Mouse (Mus musculus) spleen, postnatal 4 days (tissue): ENCODE measurements at regions not wholly inside any gene's neighbourhood (a gene's known extent, or its start where the extent isn't known, plus 50 kb on each side); places are given as distances from the start of the nearest gene placed in this dataset.

Experiments used
- DNase-seq, 2 experiments: peaks; one replicate each; pipeline ENCODE4 v3.0.0; 2022; ENCODE audit warnings: low spot score in 2 of 2

DNA sequence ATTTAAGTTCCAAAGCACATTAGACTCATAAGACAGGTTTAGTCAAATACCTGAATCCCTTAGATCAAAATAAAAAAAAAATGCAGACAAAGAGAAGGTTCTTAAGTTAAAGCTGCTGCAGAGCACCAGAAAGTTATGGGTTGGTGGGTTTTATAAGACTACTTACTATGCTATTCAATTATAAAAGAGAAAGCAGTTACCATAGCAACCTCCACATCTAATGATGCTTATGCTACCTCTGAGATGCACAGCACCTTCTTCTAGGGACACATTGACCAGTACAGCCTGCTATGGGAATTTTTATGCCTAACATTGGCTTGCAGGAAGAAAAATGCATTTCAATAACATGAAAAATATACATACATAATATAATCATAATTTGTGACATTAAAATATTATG is 512.1 kb upstream of the Id4 start:
- DNase-seq = no peak

DNA sequence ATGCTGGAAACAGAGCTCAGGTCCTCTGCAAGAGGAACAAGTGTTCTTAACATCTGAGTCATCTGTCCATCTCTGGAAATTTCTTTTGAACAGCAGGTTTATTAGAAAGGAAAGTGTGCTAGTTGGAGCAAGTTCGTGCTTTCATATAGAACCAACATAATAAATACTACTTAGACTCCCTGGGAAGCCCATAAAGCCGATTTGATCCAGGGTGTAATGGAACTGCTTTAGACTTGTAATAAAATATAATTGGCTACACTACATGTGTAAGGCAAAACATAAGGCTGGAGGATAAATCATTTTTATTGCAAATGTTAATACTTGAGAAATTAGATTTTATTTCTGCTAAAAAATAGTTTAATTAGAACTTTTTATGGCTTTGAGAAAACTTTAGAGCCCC is 510.0 kb upstream of the Id4 start:
- DNase-seq = no peak

DNA sequence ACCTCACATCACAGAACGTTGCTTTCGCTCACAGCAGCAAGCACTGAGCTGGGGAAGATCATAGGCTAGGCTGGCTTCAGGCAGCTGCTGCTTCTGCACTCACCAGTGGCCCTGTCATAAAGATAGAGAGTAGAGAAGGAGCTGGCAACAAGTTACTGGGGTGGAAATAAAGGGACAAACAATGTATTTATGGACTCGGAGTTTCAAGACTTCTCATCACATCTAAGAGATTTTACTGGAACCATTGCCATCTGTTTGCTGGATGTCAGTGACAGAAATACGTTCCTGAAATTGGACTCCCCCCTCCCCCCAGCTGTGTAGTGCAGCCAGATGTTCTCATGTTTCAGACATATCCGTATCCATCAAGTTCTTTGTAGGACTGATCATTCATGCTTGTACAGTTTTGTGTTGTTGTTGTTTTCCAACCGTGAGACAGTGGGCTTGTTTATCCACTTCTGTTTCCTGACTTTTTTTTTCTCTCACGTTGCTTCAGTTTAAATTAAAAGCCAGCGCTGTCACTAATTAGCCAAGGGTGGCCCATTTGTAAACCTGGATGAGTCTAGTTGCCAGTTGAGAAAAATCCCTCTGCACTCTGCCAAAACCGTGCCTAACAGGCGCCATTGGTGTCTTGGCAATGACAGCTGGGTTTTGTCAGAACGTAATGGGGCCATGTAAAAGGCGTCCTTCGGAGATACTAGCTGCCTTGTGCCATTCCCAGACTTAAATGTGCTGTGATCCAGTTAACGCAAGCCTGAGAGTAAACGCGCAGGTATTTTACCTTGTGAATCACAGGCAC is 496.0 kb upstream of the Id4 start:
- no peak for DNase-seq

DNA sequence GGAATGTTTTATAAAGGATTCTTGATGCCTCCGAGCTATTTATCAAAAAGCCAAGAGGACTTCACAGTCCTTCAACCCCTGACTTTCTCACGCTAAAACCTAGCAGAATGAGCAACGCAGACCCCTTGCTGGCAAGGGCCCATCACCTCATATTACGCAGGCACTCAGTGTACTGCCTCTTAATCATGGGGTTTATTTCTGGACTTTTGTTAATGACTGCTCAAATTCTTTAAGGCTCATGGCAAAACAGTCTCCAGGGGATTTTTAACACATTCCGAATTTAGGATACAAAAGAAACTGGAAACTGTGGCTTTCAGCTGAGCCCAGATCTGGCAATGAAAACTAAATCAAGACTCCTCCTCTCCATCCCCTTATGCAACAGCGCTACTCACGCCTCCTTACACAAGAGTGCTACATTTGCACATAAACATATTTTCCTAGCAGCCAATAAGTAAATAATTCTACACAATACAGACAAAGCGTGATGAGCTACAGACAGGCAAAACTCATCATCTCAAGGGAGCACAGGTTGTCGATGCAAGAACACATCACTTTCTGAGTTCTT is 492.0 kb upstream of the Id4 start:
- DNase-seq = no peak

DNA sequence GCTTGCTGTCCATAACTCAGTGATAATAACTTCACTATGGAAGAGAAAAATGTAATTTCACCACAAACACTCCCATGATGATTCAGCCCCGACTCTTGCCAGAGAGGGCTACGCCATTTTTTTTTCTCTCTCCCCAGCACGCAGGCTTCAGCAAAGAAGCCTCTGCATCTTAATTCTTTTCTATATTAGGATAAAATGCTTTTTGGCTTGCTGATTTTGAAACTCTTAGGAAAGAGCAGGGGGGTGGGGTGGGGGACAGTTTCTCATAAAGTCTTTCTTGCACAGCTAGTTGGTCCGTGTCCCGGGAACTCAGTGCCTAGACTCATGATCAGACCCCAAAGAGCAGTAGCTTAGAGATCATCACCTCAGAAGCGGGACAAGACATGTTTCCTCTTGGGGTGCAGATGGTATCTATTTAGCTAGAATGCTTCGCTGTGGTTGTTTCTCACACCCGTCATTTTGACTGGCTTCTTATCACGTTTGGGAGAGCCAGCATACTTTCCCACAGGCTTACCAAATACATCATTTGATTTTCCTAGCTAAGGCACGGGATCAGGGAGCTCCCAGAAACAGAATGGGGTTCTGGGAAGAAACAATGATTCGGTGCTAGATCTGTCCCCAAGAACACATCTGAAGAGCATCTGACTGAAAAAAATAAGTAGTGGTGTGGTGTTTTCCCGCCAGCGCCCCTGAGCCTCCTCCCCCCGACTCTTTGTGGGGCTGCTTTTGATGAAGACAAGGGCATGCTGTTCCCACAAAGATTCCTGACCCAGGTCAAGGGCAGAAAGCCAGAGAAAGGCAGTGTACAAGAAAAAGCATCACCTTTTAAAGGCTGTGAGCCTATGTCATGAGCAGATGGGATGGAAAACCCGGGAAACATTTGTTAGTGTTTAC is 483.6 kb upstream of the Id4 start:
- no peak for DNase-seq

- DNase-seq = no peak
Measured at GRCm38 (mm10) chr13:47778218-47779009, 482.6 kb upstream of the Id4 start.

DNA sequence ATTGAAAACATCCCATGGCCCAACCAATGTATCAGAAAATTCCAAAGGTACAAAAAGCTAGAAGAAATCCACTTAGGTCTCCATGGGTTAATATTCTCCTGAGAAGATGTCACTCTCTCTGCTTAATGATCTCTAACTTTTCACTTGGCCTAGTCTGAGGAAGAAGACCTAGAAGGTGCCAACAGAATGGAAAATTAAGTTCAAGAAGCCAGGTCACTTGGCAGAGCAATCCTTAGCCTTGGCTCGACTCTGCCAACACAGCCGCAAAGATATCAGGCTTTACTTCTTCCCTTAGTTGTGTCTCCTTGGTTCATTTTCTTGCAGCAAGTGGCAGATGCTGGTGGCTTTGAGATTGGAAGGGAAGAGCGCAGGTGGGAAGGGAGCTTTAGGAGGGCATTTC is 476.6 kb upstream of the Id4 start:
- DNase-seq = no peak

GRCm38 (mm10) chr13:47797859-47798258 is 463.2 kb upstream of the Id4 start:
- DNase-seq = no peak

- DNase-seq = no peak
Measured at GRCm38 (mm10) chr13:47811711-47812415, 449.2 kb upstream of the Id4 start.

GRCm38 (mm10) chr13:47818924-47819564 is 442.0 kb upstream of the Id4 start:
- no peak for DNase-seq

DNA sequence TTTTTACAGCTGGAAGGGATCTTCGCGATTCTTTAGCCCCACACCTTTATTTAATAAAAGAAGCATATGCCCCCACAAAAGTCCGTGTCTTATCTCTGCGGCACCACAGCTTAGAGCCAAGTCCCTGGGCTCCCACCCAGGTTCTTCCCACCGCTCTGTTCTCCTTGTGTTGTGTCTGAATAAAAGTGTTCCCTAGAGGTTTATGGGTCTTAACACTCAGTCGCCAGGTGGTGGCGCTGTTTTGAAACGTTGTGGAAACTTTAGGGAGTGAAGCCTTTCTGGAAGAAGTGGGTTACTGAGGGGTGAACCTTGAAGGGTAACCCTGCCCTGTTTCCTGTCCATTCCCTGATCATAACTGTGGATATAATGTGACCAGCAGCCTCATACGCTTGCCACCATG is 424.5 kb upstream of the Id4 start:
- no peak for DNase-seq

DNA sequence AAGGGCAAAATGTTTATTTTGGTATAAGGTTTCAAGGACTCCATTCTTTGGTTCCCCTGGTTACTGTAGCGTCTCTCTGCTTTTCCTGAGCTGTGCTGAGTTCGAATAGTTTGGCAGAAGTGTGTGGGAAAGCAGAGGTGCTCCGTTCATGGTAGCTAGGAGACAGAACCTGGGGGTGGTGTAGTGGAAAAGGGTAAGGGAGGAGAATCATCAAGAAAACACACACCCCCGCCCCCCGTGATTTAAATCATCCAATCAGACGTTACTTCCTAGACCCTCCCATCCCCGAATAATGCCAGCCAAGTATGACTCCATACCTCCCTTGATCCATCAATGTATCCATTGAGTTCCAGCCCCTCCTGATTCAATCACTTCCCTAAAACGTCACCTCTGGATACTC is 418.6 kb upstream of the Id4 start:
- DNase-seq = no peak

DNA sequence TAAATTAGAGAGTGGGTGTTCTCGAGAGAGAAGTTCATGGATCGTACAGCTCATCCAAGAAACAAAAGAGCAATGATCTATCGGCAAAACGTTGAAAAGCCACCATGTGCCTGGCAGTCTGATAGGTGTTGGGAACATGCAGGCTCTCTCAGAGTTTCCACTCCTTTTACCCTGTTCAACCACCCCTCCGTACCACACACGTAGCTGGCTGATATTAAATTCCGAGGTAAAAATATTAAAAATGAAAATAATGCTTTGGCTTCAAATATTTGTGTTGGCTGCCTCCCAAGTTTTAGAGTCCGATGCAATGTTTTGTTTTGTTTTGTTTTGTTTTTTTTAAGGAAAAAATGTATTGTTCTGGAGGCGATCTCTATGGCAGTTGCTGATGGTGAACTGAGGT is 418.0 kb upstream of the Id4 start:
- no peak for DNase-seq

GRCm38 (mm10) chr13:47843541-47844267 is 417.3 kb upstream of the Id4 start:
- no peak for DNase-seq

- DNase-seq = no peak
Measured at GRCm38 (mm10) chr13:47846713-47847112, 414.3 kb upstream of the Id4 start.

DNA sequence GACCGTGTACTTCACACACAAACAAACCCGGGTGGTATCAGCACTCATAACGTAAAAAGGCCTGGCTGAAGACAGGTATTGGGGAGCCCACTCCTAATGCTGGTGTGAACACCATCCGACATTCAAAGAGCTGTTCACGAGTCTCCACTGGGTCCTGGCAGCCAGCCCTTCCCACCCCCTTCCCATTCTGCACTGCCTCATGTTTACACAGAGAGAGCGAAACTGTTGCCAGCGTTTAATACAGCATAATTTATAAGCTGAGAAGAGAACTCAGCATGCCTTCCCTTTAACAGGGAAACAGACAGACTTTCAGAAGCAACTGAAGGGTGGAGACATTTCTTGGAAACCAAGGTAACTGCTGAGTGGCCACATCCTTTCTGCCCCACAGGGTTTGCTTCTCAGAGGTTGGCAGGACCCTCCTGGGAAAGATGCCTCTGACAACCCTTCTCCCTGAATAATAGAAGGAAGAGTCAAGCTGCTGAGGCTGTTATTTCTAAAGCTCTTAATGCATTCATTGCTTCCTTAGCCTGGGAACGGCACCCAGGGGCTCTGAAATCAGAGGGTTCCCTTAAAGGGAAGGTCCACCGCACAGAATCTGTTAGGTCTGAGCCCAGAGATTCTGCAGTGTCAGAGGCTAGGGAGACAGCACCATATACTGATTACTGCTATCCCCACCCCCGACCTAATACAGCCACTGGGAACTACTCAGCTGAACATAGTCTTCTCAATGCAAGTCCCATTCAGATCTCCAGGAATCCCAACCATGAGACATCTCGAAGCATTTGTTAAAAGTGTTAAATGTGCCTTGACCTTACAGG is 412.4 kb upstream of the Id4 start:
- DNase-seq = no peak

DNA sequence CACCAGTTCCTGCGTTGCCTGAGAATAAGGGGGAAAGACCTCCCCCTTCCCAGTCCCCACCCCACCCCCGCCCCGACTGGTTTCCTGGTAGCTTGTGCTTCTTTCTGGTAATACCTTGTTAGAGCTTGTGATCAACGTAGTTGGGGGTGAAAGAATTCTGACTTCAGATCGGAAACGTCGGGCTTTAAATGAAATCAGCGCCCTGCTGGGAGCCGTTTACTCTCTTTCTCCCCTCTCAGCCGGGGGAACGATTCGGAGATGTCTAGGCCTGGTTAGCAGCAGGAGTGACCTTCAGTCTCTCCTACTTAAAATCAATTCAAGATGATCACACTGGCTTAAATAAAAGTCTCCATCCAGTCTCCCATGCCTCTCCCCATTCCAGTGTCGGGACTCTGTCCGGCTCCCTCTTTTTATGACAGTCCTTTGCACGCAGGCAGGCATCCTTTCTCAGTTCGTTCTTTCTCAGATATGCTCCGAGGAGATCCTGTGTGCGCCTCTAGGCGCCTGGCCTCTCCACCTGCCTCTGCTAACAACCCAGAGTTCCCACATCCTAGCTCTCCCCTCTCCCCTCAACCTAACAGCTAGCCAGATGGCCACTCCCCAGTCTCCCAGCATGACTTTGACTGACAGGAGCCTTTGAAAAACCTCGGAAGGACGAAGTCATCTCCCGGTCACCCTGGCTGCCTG is 405.5 kb upstream of the Id4 start:
- DNase-seq = no peak

- DNase-seq = no peak
Measured at GRCm38 (mm10) chr13:47858946-47859345, 402.1 kb upstream of the Id4 start.

DNA sequence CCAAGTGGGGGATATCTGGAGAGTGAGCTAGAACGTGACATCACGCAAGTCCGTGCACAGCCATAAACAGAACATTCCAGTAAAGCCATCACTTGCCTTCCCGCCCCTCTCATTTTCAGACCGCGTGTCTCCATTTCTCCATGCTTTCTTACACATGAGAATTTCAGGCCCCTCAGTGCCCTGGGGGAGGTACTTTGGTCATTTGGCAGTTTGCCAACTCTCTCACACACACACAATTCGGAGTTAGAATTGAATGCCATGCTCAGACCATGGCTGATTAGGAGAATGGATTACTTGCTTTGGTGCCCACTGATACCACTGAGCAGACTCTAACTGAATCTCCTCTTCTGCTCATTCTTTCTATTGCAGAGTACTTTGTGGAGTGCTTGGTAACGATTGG is 400.7 kb upstream of the Id4 start:
- DNase-seq = no peak
